Mouse (Mus musculus) hindbrain, embryonic 13.5 days (tissue): ENCODE measurements around the gene Znrd1as. TPM values are rescaled to one million over a fixed set of nuclear protein-coding genes. Genes with fewer than 3 reads are reported as not detected.

ENCODE experiments used
- ATAC-seq: fragments of 200-750 bp; cut with Nextera tagmentation; 2 replicates; pipeline ENCODE4 v1.8.0; 2017; ENCODE audit warnings: moderate TSS enrichment; ENCODE audit not compliant: low FRiP score
- H3K27ac ChIP-seq: fragments of 300-500 bp; sonication (generic); 2 replicates; pipeline ENCODE4 v1.5.1; 2015; ENCODE audit warnings: inconsistent platforms, mild to moderate bottlenecking, moderate library complexity
- H3K27me3 ChIP-seq: fragments of 300-500 bp; sonication (generic); 2 replicates; pipeline ENCODE4 v1.6.1; 2015; ENCODE audit warnings: mild to moderate bottlenecking, inconsistent platforms
- H3K36me3 ChIP-seq: fragments of 300-500 bp; sonication (generic); 2 replicates; pipeline ENCODE4 v1.6.1; 2015; ENCODE audit warnings: mild to moderate bottlenecking, inconsistent platforms
- H3K4me1 ChIP-seq: fragments of 300-500 bp; sonication (generic); replicated peaks from 2 replicates; pipeline ENCODE4 v1.6.1; 2015; ENCODE audit warnings: inconsistent platforms
- H3K4me2 ChIP-seq: fragments of 300-500 bp; sonication (generic); 2 replicates; pipeline ENCODE4 v1.6.1; 2015; ENCODE audit warnings: inconsistent platforms, mild to moderate bottlenecking, moderate library complexity
- H3K4me3 ChIP-seq: fragments of 300-500 bp; sonication (generic); 2 replicates; pipeline ENCODE4 v1.5.1; 2015; ENCODE audit warnings: mild to moderate bottlenecking, inconsistent platforms
- H3K9ac ChIP-seq: fragments of 300-500 bp; sonication (generic); 2 replicates; pipeline ENCODE4 v1.6.1; 2015; ENCODE audit warnings: mild to moderate bottlenecking, inconsistent platforms
- H3K9me3 ChIP-seq: fragments of 300-500 bp; sonication (generic); 2 replicates; pipeline ENCODE4 v1.6.1; 2016; ENCODE audit warnings: inconsistent platforms
- WGBS: fragments of 180-500 bp; shearing (Covaris S2); methylation state at CpG from one replicate; pipeline ENCODE4 v1.1.7; 2015; 5-methylcytosine and 5-hydroxymethylcytosine counted together
- polyA plus RNA-seq: library from polyadenylated mRNA; unstranded; fragments of >200 nt; fragmentation: Nextera tagmentation; extraction: Ambion mirVana; gene quantifications from 2 replicates; pipeline ENCODE4 v1.2.1, GENCODE M21; 2015

Znrd1as gene
- polyA plus RNA-seq, 1 experiment from 2014 or later: 6.3 TPM

DNA sequence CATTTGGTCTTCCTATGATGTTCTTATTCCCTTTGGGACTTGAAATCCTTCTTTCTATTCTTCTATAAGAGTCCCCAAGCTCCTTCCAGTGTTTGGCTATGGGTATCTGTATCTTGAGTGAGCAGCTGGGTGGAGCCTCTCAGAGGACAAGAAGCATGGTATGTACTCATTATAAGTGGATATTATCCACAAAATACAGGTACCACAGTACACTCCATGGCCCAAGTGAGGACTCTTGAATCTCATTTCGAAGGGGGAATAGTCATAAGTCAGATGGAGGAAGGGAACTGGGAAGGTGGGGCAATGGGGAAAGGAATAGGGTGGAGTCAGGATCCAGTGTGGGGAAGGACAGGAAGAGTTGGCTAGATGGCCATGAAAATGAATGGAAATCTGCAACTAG, 5.3 kb upstream of the Znrd1as start:
- no peak overlapping the region for H3K4me3 ChIP-seq
- no peak overlapping the region for H3K9ac ChIP-seq
- ATAC-seq: no peak
- peaks cover 29% of the 10 kb centered on the region for H3K4me1 ChIP-seq
- H3K27me3 ChIP-seq: no peaks in the 10 kb centered on the region
- no peaks in the 10 kb centered on the region for H3K9me3 ChIP-seq
- H3K27ac ChIP-seq: no peak overlapping the region
- H3K36me3 ChIP-seq: peaks cover 21% of the 10 kb centered on the region
- WGBS: 90% methylated on average over 1 of the region's 1 CpGs
- H3K4me2 ChIP-seq: no peak overlapping the region

DNA sequence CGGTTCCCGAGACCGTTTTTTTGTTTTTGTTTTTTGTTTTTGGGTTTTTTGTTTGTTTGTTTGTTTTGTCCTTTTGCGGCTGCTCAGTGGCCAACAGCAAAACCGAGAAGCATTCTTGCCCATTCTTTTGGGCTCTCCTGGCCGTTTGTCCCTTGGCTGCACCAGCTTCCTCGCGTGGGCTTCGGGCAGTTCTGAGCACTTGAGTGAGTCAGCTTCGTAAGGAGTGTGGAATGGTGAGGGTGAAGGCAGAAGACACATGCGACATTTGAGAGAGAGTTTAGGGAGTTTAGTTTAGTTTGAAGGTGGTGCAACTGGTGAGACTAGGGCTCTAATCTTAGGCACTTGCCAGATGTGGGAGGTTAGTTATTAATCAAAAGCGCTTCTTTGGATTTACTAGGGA, 492 bp downstream of the Znrd1as start:
- Histone ChIP-seq H3K9ac (peak overlapping the region; percentile 77), H3K36me3 (peaks cover 6% of the 10 kb centered on the region; the same call in 1 of the 2 replicates), H3K9me3 (no peaks in the 10 kb centered on the region), H3K4me2 (peak overlapping the region; percentile 70), H3K4me3 (peak overlapping the region; percentile 69), H3K27me3 (no peaks in the 10 kb centered on the region), H3K27ac (peak overlapping the region; percentile 78), H3K4me1 (peaks cover 23% of the 10 kb centered on the region)
- ATAC-seq: peak; percentile 43
- 10% methylated on average over 12 of the region's 12 CpGs for WGBS

DNA sequence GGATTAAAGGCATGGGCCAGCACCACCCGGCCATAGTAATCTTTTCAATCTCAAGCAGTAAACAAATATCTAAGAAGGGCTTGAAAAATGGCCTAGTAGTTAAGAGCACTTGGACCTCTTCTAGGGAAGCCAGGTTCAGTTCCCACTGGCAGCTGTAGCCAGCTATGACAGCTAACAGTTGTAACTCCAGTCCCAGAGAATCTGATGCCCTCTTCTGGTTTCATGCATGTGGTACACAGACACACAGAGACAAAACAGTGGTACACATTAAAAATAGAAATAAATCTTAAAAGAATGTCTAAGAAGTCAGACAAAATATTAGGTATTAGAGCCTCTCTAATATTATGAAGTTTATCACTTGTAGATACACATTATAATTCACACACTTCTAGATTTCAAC, 2.7 kb downstream of the Znrd1as start:
- peaks cover 23% of the 10 kb centered on the region for H3K4me1 ChIP-seq
- H3K27ac ChIP-seq: no peak overlapping the region
- no peak overlapping the region for H3K4me2 ChIP-seq
- H3K4me3 ChIP-seq: no peak overlapping the region
- H3K9me3 ChIP-seq: no peaks in the 10 kb centered on the region
- no peaks in the 10 kb centered on the region for H3K27me3 ChIP-seq
- 80% methylated on average over 1 of the region's 1 CpGs for WGBS
- H3K36me3 ChIP-seq: peaks cover 3% of the 10 kb centered on the region; the same call in 1 of the 2 replicates
- no peak for ATAC-seq
- H3K9ac ChIP-seq: no peak overlapping the region

DNA sequence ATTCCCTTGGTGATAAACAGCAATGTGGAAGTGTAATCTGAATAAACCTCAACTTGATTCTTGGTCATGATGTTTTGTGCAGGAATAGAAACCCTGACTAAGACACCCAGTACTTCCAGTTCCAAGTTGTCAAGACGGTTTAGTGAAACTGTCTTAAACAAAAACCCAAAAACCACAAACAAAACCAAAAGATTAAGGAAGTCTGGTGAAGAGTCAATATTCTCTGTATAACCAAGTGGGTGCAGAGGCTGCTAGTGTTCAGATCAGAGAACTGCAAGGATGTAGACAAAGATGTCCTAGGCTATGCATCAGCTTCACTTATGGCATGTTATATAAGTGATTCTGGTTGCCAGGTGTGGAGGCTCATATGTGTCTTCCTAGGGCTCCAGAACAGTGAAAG, 8.5 kb downstream of the Znrd1as start:
- no peak for ATAC-seq
- H3K4me1 ChIP-seq: no peaks in the 10 kb centered on the region
- no peaks in the 10 kb centered on the region for H3K9me3 ChIP-seq
- H3K27me3 ChIP-seq: no peaks in the 10 kb centered on the region
- H3K36me3 ChIP-seq: no peaks in the 10 kb centered on the region
- H3K9ac ChIP-seq: no peak overlapping the region
- H3K4me2 ChIP-seq: no peak overlapping the region
- 83% methylated on average over 1 of the region's 1 CpGs for WGBS
- H3K27ac ChIP-seq: no peak overlapping the region
- no peak overlapping the region for H3K4me3 ChIP-seq

GRCm38 (mm10) chr17:36970316-36970890, 12.0 kb downstream of the Znrd1as start:
- Histone ChIP-seq H3K9me3 (no peaks in the 10 kb centered on the region), H3K36me3 (no peaks in the 10 kb centered on the region), H3K4me1 (no peaks in the 10 kb centered on the region), H3K4me2 (no peak overlapping the region), H3K27me3 (no peaks in the 10 kb centered on the region), H3K4me3 (no peak overlapping the region), H3K9ac (no peak overlapping the region), H3K27ac (no peak overlapping the region)
- ATAC-seq: no peak
- WGBS: 85% methylated on average over 14 of the region's 14 CpGs

GRCm38 (mm10) chr17:36971172-36971850, 12.9 kb downstream of the Znrd1as start:
- no peaks in the 10 kb centered on the region for H3K4me1 ChIP-seq
- no peak overlapping the region for H3K4me3 ChIP-seq
- 92% methylated on average over 6 of the region's 6 CpGs for WGBS
- ATAC-seq: no peak
- H3K27me3 ChIP-seq: no peaks in the 10 kb centered on the region
- H3K9me3 ChIP-seq: no peaks in the 10 kb centered on the region
- H3K27ac ChIP-seq: no peak overlapping the region
- H3K36me3 ChIP-seq: no peaks in the 10 kb centered on the region
- H3K9ac ChIP-seq: no peak overlapping the region
- no peak overlapping the region for H3K4me2 ChIP-seq

GRCm38 (mm10) chr17:36972791-36973190, 14.4 kb downstream of the Znrd1as start:
- no peaks in the 10 kb centered on the region for H3K4me1 ChIP-seq
- H3K9me3 ChIP-seq: no peaks in the 10 kb centered on the region
- no peak overlapping the region for H3K4me3 ChIP-seq
- H3K27ac ChIP-seq: no peak overlapping the region
- no peak overlapping the region for H3K4me2 ChIP-seq
- H3K9ac ChIP-seq: no peak overlapping the region
- no peak for ATAC-seq
- H3K36me3 ChIP-seq: no peaks in the 10 kb centered on the region
- WGBS: 81% methylated on average over 3 of the region's 3 CpGs
- H3K27me3 ChIP-seq: no peaks in the 10 kb centered on the region

DNA sequence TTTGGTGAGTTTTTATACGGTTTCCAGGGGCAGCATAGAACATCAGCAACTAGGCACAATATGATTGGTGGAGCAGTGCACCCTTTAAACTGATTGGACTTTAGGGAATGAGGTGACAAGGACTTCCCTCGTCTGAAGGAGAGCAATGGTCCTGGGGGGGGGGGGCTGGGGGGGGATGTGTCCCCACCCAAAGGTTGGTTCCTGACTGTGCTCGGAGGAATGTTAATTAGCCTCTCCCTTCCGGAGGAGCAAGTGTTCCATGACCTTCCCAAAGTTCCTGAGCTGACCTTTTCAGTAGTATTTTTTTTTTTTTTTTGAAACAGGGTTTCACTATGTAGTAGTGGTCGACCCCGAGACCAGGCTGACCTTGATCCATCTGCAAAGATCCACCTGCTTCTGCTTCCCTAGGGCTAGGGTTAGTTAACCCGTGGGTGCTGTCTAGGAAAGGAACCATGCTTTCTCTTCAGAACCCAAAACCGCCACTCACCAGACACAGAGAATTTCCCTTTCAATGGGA, 14.9 kb downstream of the Znrd1as start:
- Histone ChIP-seq H3K4me1 (no peaks in the 10 kb centered on the region), H3K36me3 (no peaks in the 10 kb centered on the region), H3K4me2 (no peak overlapping the region), H3K9me3 (no peaks in the 10 kb centered on the region), H3K27me3 (no peaks in the 10 kb centered on the region), H3K27ac (no peak overlapping the region), H3K4me3 (no peak overlapping the region), H3K9ac (no peak overlapping the region)
- 79% methylated on average over 8 of the region's 8 CpGs for WGBS
- ATAC-seq: no peak

DNA sequence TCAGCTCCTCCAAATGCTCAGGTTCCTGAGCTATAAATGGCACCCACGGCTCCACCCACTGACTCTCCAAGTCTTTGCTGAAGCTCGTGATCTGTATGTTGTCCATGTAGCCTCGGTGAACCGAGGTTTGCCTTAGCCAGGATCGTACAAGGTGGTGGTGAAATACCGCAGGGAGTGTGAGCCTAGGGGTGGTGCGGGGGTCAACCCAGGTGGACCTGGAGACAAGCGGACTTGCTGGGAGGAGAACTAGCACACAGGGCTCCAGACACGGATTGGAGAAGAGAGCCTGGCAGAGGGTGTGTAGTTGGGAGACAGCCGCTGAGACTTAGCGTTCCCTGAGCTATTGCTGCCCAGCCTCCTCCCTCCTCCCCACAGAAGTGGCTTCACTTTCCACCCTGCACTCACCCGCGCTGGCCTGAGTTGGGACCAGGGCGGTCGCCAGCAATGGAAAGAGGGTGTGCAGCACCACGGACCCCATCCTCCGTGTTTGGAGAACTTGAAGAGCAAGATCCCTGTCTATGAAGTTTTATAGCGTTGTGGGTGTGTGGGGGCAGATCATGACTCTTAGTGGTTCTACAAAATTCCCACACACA, 22.9 kb downstream of the Znrd1as start, which contains the start of gene 2410137M14Rik:
2410137M14Rik (minus strand) TSS at position 17 of the 593 bp plus-strand sequence.
- Histone ChIP-seq H3K27ac (no peak within 1 kb of the TSS), H3K27me3 (peaks cover 18% of the 10 kb centered on the region), H3K9ac (no peak within 1 kb of the TSS), H3K4me1 (peaks cover 3% of the 10 kb centered on the region; the same call in 1 of the 2 replicates), H3K4me3 (no peak within 1 kb of the TSS), H3K9me3 (no peaks in the 10 kb centered on the region), H3K4me2 (0 out of 2 replicates have a peak within 1 kb of the TSS, but pooled peaks have one; percentile 15), H3K36me3 (no peaks in the 10 kb centered on the region)
- ATAC-seq: 0 out of 2 replicates have a peak, but pooled peaks have one; percentile 49
- 20% methylated on average over 18 of the region's 18 CpGs for WGBS

GRCm38 (mm10) chr17:36981845-36982244, 23.5 kb downstream of the Znrd1as start:
- peaks cover 3% of the 10 kb centered on the region; the same call in 1 of the 2 replicates for H3K4me1 ChIP-seq
- no peaks in the 10 kb centered on the region for H3K36me3 ChIP-seq
- no peak overlapping the region for H3K27ac ChIP-seq
- H3K9ac ChIP-seq: no peak overlapping the region
- no peak overlapping the region for H3K4me3 ChIP-seq
- no peak for ATAC-seq
- WGBS: 17% methylated on average over 4 of the region's 4 CpGs
- no peak overlapping the region for H3K4me2 ChIP-seq
- peaks cover 18% of the 10 kb centered on the region for H3K27me3 ChIP-seq
- H3K9me3 ChIP-seq: no peaks in the 10 kb centered on the region

GRCm38 (mm10) chr17:36982253-36983155, 24.1 kb downstream of the Znrd1as start:
- Histone ChIP-seq H3K9me3 (no peaks in the 10 kb centered on the region), H3K4me2 (no peak overlapping the region), H3K27me3 (peaks cover 24% of the 10 kb centered on the region), H3K4me3 (no peak overlapping the region), H3K36me3 (no peaks in the 10 kb centered on the region), H3K27ac (no peak overlapping the region), H3K9ac (no peak overlapping the region), H3K4me1 (peaks cover 3% of the 10 kb centered on the region; the same call in 1 of the 2 replicates)
- no peak for ATAC-seq
- 47% methylated on average over 5 of the region's 5 CpGs for WGBS
